Mouse (Mus musculus) heart, adult 2 months (tissue): ENCODE results near the gene Prkci. TPM values are rescaled to one million over a fixed set of nuclear protein-coding genes. Genes with fewer than 3 reads are reported as not detected.
A peak's percentile ranks its signal among the peaks of the same experiment; 100 is the strongest.

ENCODE experiments used
- DNase-seq, 2 experiments: peaks; one replicate each; pipeline ENCODE4 v3.0.0; 2021
- H3K27ac ChIP-seq: fragments of 200-600 bp; 2 replicates; pipeline ENCODE4 v1.8.1; 2022
- H3K27me3 ChIP-seq: fragments of 200-500 bp; 2 replicates; pipeline ENCODE4 v1.6.1; 2012; ENCODE audit warnings: mild to moderate bottlenecking, low read length, inconsistent platforms, mixed read lengths; ENCODE audit not compliant: control insufficient read depth, insufficient read depth
- H3K36me3 ChIP-seq: fragments of 200-500 bp; 2 replicates; pipeline ENCODE4 v1.6.1; 2012; ENCODE audit warnings: low read length, inconsistent platforms; ENCODE audit not compliant: control insufficient read depth, insufficient read depth
- H3K4me1 ChIP-seq: fragments of 200-500 bp; 2 replicates; pipeline ENCODE4 v1.6.1; 2011; ENCODE audit warnings: low read length; ENCODE audit not compliant: control insufficient read depth, insufficient read depth
- H3K4me3 ChIP-seq: fragments of 200-600 bp; 2 replicates; pipeline ENCODE4 v1.8.1; 2022
- H3K79me2 ChIP-seq: fragments of 200-500 bp; replicated peaks from 2 replicates; pipeline ENCODE4 v1.6.1; 2012; ENCODE audit warnings: mild to moderate bottlenecking, inconsistent platforms, low read length, moderate library complexity, mixed read lengths; ENCODE audit not compliant: control insufficient read depth, insufficient read depth
- H3K9ac ChIP-seq: fragments of 200-500 bp; 2 replicates; pipeline ENCODE4 v1.6.1; 2012; ENCODE audit warnings: low read depth, mild to moderate bottlenecking, control low read depth, inconsistent platforms, low read length, mixed read lengths
- CTCF ChIP-seq: fragments of 200-600 bp; IDR thresholded peaks from 2 replicates; pipeline ENCODE4 v1.8.1; 2022; ENCODE audit warnings: antibody characterized with exemption, mild to moderate bottlenecking, moderate library complexity
- EP300 ChIP-seq: fragments of 200-500 bp; IDR thresholded peaks from 2 replicates; pipeline ENCODE4 v1.6.1; 2011; ENCODE audit warnings: low read depth, low read length, control low read depth; ENCODE audit not compliant: insufficient read depth
- POLR2A ChIP-seq: fragments of 200-500 bp; IDR thresholded peaks from 2 replicates; pipeline ENCODE4 v1.6.1; 2011; ENCODE audit warnings: mild to moderate bottlenecking, low read depth, low read length, control low read depth; ENCODE audit not compliant: insufficient read depth
- WGBS: fragments of 180-500 bp; shearing (Covaris S2); methylation state at CpG from one replicate; pipeline ENCODE4 v1.1.7; 2018; 5-methylcytosine and 5-hydroxymethylcytosine counted together
- intact Hi-C: fragments of 180-260 bp; cut with DNase I; formaldehyde crosslinking; loops from one replicate; pipeline ENCODE4 v1.15.1; 2025
- polyA plus RNA-seq: library from polyadenylated mRNA; depleted of rRNA; stranded (reverse); fragments of >200 nt; gene quantifications from 2 replicates; pipeline ENCODE4 v1.2.3, GENCODE M21; 2012
- total RNA-seq, 2 experiments: library from RNA; stranded (reverse); gene quantifications; 2 replicates each; pipeline ENCODE4 v1.2.3; 2021

Gene Prkci
- total and polyA plus RNA-seq, 3 experiments: 6.4 to 13.7 (median 7.9) TPM

DNA sequence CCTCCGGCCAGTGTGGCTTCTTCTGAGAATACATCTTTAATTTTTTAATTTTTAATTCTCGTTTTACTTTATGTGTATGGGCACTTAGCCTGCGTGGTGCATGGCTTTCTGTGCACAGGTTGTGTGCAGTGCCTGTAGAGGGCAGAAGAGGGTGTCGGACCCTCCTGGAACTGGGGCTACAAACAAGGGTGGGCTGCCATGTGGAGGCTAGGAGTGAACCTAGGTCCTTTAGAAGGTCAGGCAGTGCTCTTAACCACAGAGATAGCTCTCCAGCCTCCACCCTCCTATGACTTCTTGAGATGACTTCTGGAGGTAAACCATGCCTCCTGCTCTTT is 66.2 kb downstream of the Prkci start:
- 65% methylated on average over 4 of the region's 4 CpGs for WGBS
- intact Hi-C loops: no loop called here
- Histone ChIP-seq H3K27ac (peak overlapping the region; percentile 22; the same call in 1 of the 2 replicates), H3K27me3 (no peaks in the 10 kb centered on the region), H3K36me3 (no peaks in the 10 kb centered on the region), H3K79me2 (no peaks in the 10 kb centered on the region), H3K9ac (no peak overlapping the region), H3K4me3 (peak overlapping the region; percentile 4; the same call in 1 of the 2 replicates), H3K4me1 (no peaks in the 10 kb centered on the region)
- DNase-seq: peak; percentile 8 to 23
- no peak for TF ChIP-seq POLR2A
- TF ChIP-seq CTCF: peak; percentile 47
- TF ChIP-seq EP300: no peak

DNA sequence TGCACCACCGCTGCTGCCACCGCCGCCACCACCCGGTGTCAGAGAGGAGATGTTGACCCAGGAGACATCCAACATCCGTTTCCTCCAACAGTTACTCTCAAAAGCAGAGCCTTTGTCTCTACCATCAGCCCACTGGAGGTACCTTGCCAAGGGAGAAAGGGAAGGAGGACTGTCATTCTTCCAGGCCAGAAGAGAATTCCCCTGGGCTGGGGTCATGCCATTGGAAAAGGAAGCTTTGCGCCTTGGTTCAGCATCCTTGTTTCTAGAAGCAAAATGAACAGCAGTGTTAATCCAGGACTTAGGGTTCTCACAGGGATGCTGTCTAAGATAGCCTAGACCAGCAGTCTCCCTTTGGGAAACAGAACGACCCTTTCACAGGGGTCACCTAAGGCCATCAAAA is 66.8 kb downstream of the Prkci start:
- Histone ChIP-seq H3K4me3 (no peak overlapping the region), H3K9ac (no peak overlapping the region), H3K79me2 (no peaks in the 10 kb centered on the region), H3K27ac (no peak overlapping the region), H3K4me1 (no peaks in the 10 kb centered on the region), H3K27me3 (no peaks in the 10 kb centered on the region), H3K36me3 (no peaks in the 10 kb centered on the region)
- no peak for DNase-seq
- 58% methylated on average over 7 of the region's 7 CpGs for WGBS
- intact Hi-C loops: no loop called here
- TF ChIP-seq POLR2A: no peak
- TF ChIP-seq CTCF: no peak
- no peak for TF ChIP-seq EP300

DNA sequence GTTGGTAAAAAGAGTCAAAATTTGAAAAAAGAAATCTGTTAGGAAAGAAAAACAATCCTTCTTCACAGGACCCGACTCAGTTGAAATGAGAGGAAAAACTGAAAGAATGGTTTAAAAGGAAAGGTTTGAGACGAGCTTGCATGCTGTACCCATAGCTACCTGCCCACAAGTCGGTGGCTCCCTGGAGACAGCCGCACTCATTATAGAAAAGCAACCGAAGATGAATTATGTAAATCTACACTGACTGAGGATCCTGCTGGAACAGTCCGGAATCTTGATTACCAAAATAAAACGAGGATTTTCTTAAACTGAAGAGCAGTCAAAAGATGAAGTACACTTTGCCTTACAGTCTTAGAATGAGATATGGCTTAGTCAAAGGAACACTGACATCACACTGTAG is 72.9 kb downstream of the Prkci start:
- H3K9ac ChIP-seq: no peak overlapping the region
- no peaks in the 10 kb centered on the region for H3K79me2 ChIP-seq
- H3K27ac ChIP-seq: no peak overlapping the region
- TF ChIP-seq POLR2A (no peak), CTCF (no peak), EP300 (no peak)
- H3K4me1 ChIP-seq: no peaks in the 10 kb centered on the region
- intact Hi-C loops: no loop called here
- H3K27me3 ChIP-seq: no peaks in the 10 kb centered on the region
- no peak overlapping the region for H3K4me3 ChIP-seq
- H3K36me3 ChIP-seq: no peaks in the 10 kb centered on the region
- 83% methylated on average over 7 of the region's 7 CpGs for WGBS
- no peak for DNase-seq

DNA sequence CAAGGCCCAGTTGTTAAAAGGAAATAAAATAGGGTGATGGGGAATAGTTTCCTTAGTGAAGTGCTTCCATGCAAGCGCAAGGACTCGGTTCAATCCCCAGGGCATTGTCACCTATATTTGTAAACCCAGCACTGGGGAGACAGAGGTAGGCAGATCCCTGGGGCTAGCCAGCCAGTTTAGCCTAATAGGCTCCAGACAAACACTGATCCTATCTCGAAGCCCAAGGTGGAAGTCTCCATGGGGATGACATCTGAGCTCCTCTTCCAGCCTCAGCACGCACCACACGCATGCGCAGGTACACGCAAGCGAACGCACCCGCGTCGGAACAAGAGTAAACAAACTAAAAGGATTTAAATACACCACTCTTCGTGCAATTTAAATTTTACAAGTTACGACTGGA is 76.3 kb downstream of the Prkci start:
- Histone ChIP-seq H3K27ac (no peak overlapping the region), H3K4me1 (peaks cover 6% of the 10 kb centered on the region), H3K36me3 (no peaks in the 10 kb centered on the region), H3K27me3 (no peaks in the 10 kb centered on the region), H3K79me2 (no peaks in the 10 kb centered on the region), H3K4me3 (no peak overlapping the region), H3K9ac (no peak overlapping the region)
- intact Hi-C loops: no loop called here
- TF ChIP-seq CTCF (no peak), EP300 (no peak), POLR2A (no peak)
- 92% methylated on average over 14 of the region's 14 CpGs for WGBS
- DNase-seq: no peak

DNA sequence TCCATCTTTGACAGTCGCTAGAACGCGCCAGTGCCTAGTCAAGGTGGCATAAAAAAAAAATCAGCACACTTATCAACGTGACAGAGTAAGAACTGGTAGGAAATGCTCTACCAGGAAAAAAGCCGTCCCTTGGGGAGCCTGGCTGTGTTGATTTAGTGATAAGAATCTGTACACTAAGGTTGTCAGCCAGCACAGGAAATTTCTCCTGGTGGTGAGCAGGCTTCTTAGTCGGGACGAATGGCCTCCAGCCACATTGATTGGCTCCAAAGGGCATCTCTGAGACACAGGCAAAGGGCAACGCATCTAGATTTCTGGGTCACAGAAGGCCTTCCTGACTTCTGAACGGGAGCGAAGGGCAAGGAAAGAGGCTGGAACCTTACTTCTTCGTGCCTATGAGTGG is 80.3 kb downstream of the Prkci start:
- Histone ChIP-seq H3K36me3 (no peaks in the 10 kb centered on the region), H3K27me3 (no peaks in the 10 kb centered on the region), H3K4me3 (no peak overlapping the region), H3K4me1 (peaks cover 6% of the 10 kb centered on the region), H3K9ac (no peak overlapping the region), H3K27ac (no peak overlapping the region), H3K79me2 (no peaks in the 10 kb centered on the region)
- intact Hi-C loops: loop anchor here (2.0 kb wide), 1 partner anchor 17 kb away; no protein-coding TSS in a partner anchor
- 48% methylated on average over 11 of the region's 11 CpGs for WGBS
- DNase-seq: peak in 1 of 2 experiments; percentile 26
- peak; percentile 41 for TF ChIP-seq CTCF
- no peak for TF ChIP-seq POLR2A
- TF ChIP-seq EP300: no peak

DNA sequence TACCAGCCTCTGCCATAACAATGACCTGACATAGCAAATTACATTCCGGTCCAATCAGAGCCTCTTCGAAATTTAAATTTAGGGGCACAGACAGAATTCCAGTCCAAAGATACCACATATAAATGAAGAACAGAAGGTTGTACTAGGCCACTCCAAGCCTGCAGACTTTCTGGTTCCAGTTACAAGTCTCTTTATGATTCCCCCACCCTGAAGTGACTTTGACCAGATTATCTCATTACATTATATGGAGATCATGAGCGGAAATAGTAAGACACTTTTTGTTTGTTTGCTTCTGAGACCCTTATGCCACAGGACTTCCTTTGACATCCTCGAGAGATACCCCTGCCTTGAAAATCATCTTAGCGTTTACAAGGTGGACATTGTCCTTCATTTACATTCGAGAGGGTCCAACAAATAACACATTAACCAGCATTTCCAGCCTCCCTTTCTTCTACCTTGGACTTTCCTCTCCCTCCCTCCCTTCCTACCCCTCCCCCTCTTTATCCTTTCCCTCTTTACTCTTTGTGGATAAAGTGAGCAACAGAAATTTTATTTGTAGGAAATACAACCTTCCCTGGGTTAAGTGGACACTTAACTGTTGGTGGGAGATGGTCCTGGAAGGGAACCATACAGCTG is 81.6 kb downstream of the Prkci start:
- no peaks in the 10 kb centered on the region for H3K79me2 ChIP-seq
- intact Hi-C loops: loop anchor here (2.0 kb wide), 1 partner anchor 16 kb away; no protein-coding TSS in a partner anchor
- H3K27me3 ChIP-seq: no peaks in the 10 kb centered on the region
- 93% methylated on average over 6 of the region's 6 CpGs for WGBS
- TF ChIP-seq CTCF (no peak), POLR2A (no peak), EP300 (no peak)
- H3K9ac ChIP-seq: no peak overlapping the region
- no peaks in the 10 kb centered on the region for H3K36me3 ChIP-seq
- H3K27ac ChIP-seq: no peak overlapping the region
- no peak for DNase-seq
- H3K4me1 ChIP-seq: peaks cover 6% of the 10 kb centered on the region
- no peak overlapping the region for H3K4me3 ChIP-seq
